Mouse (Mus musculus) fat pad, adult 2 months (tissue): ENCODE measurements around the gene Gm6525.
A peak's percentile ranks its signal among the peaks of the same experiment; 100 is the strongest.

Experiments used
- DNase-seq: peaks from one replicate; pipeline ENCODE4 v3.0.0-alpha.2; 2011; ENCODE audit warnings: low read depth, low spot score; ENCODE audit errors: extremely low read depth

The Gm6525 gene

GRCm38 (mm10) chr3:84169393-84170005 lies 4.4 kb upstream of the Gm6525 start:
- DNase-seq = no peak

- DNase-seq = no peak
Measured at GRCm38 (mm10) chr3:84172406-84172805, 1.5 kb upstream of the Gm6525 start.

- no peak for DNase-seq
Measured at GRCm38 (mm10) chr3:84175337-84176315, 1.7 kb downstream of the Gm6525 start.

- no peak for DNase-seq
Measured at GRCm38 (mm10) chr3:84177834-84178233, 3.9 kb downstream of the Gm6525 start.

- DNase-seq = no peak
Measured at GRCm38 (mm10) chr3:84180304-84180703, 6.4 kb downstream of the Gm6525 start.

- no peak for DNase-seq
Measured at GRCm38 (mm10) chr3:84181102-84181501, 7.2 kb downstream of the Gm6525 start.

GRCm38 (mm10) chr3:84181717-84182116 lies 7.8 kb downstream of the Gm6525 start:
- no peak for DNase-seq

GRCm38 (mm10) chr3:84189629-84190173 lies 15.8 kb downstream of the Gm6525 start:
- no peak for DNase-seq

GRCm38 (mm10) chr3:84190513-84191061 lies 16.7 kb downstream of the Gm6525 start:
- DNase-seq = no peak

- peak; percentile 72 for DNase-seq
Measured at GRCm38 (mm10) chr3:84191141-84191881, 17.4 kb downstream of the Gm6525 start.

GRCm38 (mm10) chr3:84193881-84194280 lies 20.0 kb downstream of the Gm6525 start:
- no peak for DNase-seq

GRCm38 (mm10) chr3:84198229-84198628 lies 24.3 kb downstream of the Gm6525 start:
- no peak for DNase-seq

GRCm38 (mm10) chr3:84199516-84199915 lies 25.6 kb downstream of the Gm6525 start:
- DNase-seq = no peak

GRCm38 (mm10) chr3:84200559-84201420 lies 26.9 kb downstream of the Gm6525 start:
- no peak for DNase-seq

- DNase-seq = no peak
Measured at GRCm38 (mm10) chr3:84204640-84205039, 30.7 kb downstream of the Gm6525 start.

GRCm38 (mm10) chr3:84205650-84206049 lies 31.7 kb downstream of the Gm6525 start:
- DNase-seq = no peak

- no peak for DNase-seq
Measured at GRCm38 (mm10) chr3:84206106-84206505, 32.2 kb downstream of the Gm6525 start.

- DNase-seq = no peak
Measured at GRCm38 (mm10) chr3:84207366-84207765, 33.5 kb downstream of the Gm6525 start.

GRCm38 (mm10) chr3:84208475-84208874 lies 34.6 kb downstream of the Gm6525 start:
- DNase-seq = no peak
